Mouse (Mus musculus) ovary, adult 2 months (tissue): ENCODE results near the gene Ndufaf3. TPM values are rescaled to one million over a fixed set of nuclear protein-coding genes. Genes with fewer than 3 reads are reported as not detected.

Source experiments
- polyA plus RNA-seq: library from polyadenylated mRNA; depleted of rRNA; stranded (reverse); fragments of >200 nt; gene quantifications from 2 replicates; pipeline ENCODE4 v1.2.3, GENCODE M21; 2012; rRNA removed

Gene Ndufaf3
- polyA plus RNA-seq, result 38.7 and 43.7 TPM in 2 replicates

GRCm38 (mm10) chr9:108566815-108567776 lies at the start of gene Ndufaf3:
Gene Ndufaf3 (minus strand): TSS chr9:108567434.

GRCm38 (mm10) chr9:108596998-108597764 lies 29.9 kb upstream of the Ndufaf3 start, which contains the start of gene P4htm:
Gene P4htm (minus strand): TSS chr9:108597667.

GRCm38 (mm10) chr9:108578545-108579343 lies 11.5 kb upstream of the Ndufaf3 start, which contains the start of gene Wdr6:
Gene Wdr6 (minus strand): TSS chr9:108578739.

GRCm38 (mm10) chr9:108569381-108570206 lies 2.4 kb upstream of the Ndufaf3 start, which contains the start of gene Dalrd3:
Gene Dalrd3 (plus strand): TSS chr9:108569886.

GRCm38 (mm10) chr9:108560227-108560841 lies 6.9 kb downstream of the Ndufaf3 start, which contains the start of gene Impdh2:
Gene Impdh2 (plus strand): TSS chr9:108560286.

GRCm38 (mm10) chr9:108516380-108517251 lies 50.6 kb downstream of the Ndufaf3 start, which contains the start of gene Qrich1:
Gene Qrich1 (plus strand): TSS chr9:108516806.

Other genes starting within 250 kb of the Ndufaf3 start
- gene Gpx1, start 228.5 kb downstream of the Ndufaf3 start, polyA plus RNA-seq, result 1,075 and 1,331 TPM in 2 replicates
- 57.3 and 69.2 TPM in 2 replicates for gene Usp4, start 219.6 kb downstream of the Ndufaf3 start, polyA plus RNA-seq
- 0.59 and 0.73 TPM in 2 replicates for gene 1700102P08Rik, start 174.6 kb downstream of the Ndufaf3 start, polyA plus RNA-seq
- gene Ccdc36, start 138.9 kb downstream of the Ndufaf3 start, polyA plus RNA-seq, result 0.05 and 0.08 TPM in 2 replicates
- not detected in 2 replicates for gene BC048562, start 131.0 kb downstream of the Ndufaf3 start, polyA plus RNA-seq
- 33.6 and 34.2 TPM in 2 replicates for gene Ccdc71, start 106.9 kb downstream of the Ndufaf3 start, polyA plus RNA-seq
- 92.6 and 96.4 TPM in 2 replicates for gene Klhdc8b, start 105.9 kb downstream of the Ndufaf3 start, polyA plus RNA-seq
- 288 and 298 TPM in 2 replicates for gene Lamb2, start 87.7 kb downstream of the Ndufaf3 start, polyA plus RNA-seq
- 218 and 280 TPM in 2 replicates for gene Usp19, start 76.8 kb downstream of the Ndufaf3 start, polyA plus RNA-seq
- 293 and 360 TPM in 2 replicates for gene Qars, start 59.7 kb downstream of the Ndufaf3 start, polyA plus RNA-seq
- gene Qrich1, start 50.6 kb downstream of the Ndufaf3 start, polyA plus RNA-seq, result 143 and 200 TPM in 2 replicates
- 174 and 241 TPM in 2 replicates for gene Impdh2, start 7.1 kb downstream of the Ndufaf3 start, polyA plus RNA-seq
- gene Dalrd3, start 2.5 kb upstream of the Ndufaf3 start, polyA plus RNA-seq, result 275 and 288 TPM in 2 replicates
- gene Wdr6, start 11.3 kb upstream of the Ndufaf3 start, polyA plus RNA-seq, result 138 and 143 TPM in 2 replicates
- 26.4 and 28.4 TPM in 2 replicates for gene P4htm, start 30.2 kb upstream of the Ndufaf3 start, polyA plus RNA-seq
- 31.7 and 31.8 TPM in 2 replicates for gene Arih2, start 82.0 kb upstream of the Ndufaf3 start, polyA plus RNA-seq
- gene Slc25a20, start 94.7 kb upstream of the Ndufaf3 start, polyA plus RNA-seq, result 19.7 and 26.4 TPM in 2 replicates
- gene Prkar2a, start 121.9 kb upstream of the Ndufaf3 start, polyA plus RNA-seq, result 19.8 and 24.9 TPM in 2 replicates
- gene Ip6k2, start 216.4 kb upstream of the Ndufaf3 start, polyA plus RNA-seq, result 128 and 140 TPM in 2 replicates
- 45.7 and 67.4 TPM in 2 replicates for gene Nckipsd, start 240.9 kb upstream of the Ndufaf3 start, polyA plus RNA-seq